Mouse (Mus musculus) bone marrow, adult 2 months (tissue): ENCODE measurements around the gene Mib2. TPM values are rescaled to one million over a fixed set of nuclear protein-coding genes. Genes with fewer than 3 reads are reported as not detected.

Source experiments
- H3K27ac ChIP-seq: fragments of 200-500 bp; 2 replicates; pipeline ENCODE4 v1.5.1; 2012; ENCODE audit warnings: low read depth, mild to moderate bottlenecking, control low read depth, inconsistent platforms, low read length; ENCODE audit not compliant: control insufficient read depth, poor library complexity, insufficient read depth
- H3K4me1 ChIP-seq: fragments of 200-500 bp; 2 replicates; pipeline ENCODE4 v1.6.1; 2011; ENCODE audit warnings: low read length; ENCODE audit not compliant: control insufficient read depth, insufficient read depth
- H3K4me3 ChIP-seq: fragments of 200-500 bp; replicated peaks from 2 replicates; pipeline ENCODE3; 2011; ENCODE audit warnings: mild to moderate bottlenecking, low read depth, low read length, control low read depth; ENCODE audit not compliant: control insufficient read depth
- CTCF ChIP-seq: fragments of 200-500 bp; IDR thresholded peaks from 2 replicates; pipeline ENCODE4 v1.5.1; 2011; ENCODE audit warnings: low read length, control low read depth; ENCODE audit not compliant: control insufficient read depth, insufficient read depth
- POLR2A ChIP-seq: fragments of 200-500 bp; IDR thresholded peaks from 2 replicates; pipeline ENCODE4 v1.6.1; 2011; ENCODE audit warnings: low read depth, mild to moderate bottlenecking, control low read depth, low read length, borderline replicate concordance; ENCODE audit not compliant: control insufficient read depth
- WGBS: fragments of 180-500 bp; shearing (Covaris S2); methylation state at CpG from one replicate; pipeline ENCODE4 v1.1.7; 2018; 5-methylcytosine and 5-hydroxymethylcytosine counted together
- polyA plus RNA-seq: library from polyadenylated mRNA; stranded (reverse); fragments of >200 nt; gene quantifications from 2 replicates; pipeline ENCODE4 v1.2.4, GENCODE M21; 2011; ENCODE audit warnings: low replicate concordance; ENCODE audit not compliant: missing spikeins, insufficient read depth, insufficient read length

Mib2 gene
- 15.0 and 29.1 TPM in 2 replicates for polyA plus RNA-seq

DNA sequence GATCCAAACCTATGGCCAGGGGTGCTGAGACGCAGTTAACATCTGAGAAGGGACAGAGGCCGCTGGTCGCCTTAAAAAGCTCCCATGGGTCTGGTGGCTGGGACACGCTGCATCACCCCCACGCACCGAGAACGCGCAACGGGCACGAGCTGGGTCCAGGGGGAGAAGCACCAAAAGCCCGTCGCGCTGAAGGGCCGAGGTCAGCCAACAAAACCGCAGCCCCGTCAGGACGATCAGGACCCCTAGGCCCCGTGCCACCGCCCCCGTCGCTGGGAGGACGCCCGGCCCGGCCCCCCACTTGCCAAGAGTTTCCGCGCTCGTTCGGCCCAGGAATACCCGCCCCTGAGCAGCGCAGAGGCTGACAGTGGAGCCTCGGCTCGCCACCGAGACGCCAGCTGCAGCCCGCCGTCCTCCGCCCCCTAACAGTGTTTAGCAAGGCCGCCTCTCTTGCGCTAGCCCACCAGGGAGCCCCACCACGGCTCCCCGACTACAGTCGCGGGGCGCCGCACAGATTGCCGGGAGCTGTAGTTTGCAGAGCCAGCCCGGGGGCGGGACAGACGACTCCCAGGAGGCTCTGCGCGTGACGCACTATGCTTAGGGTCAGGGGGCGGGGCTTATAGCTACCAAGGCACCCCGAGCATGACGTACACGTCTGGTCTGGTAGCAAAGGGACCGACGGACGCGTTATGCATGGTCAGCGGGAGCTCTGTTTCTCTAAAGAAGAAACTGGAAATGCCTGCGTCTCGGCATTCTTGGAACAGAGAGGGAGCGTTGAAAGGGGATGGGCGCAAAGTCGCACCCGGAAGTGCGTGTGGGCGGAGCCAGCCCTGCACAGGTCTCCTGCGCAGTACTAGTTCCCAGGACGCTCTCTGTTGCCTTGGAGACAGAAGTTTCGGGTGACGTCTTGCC lies at the start of gene Mib2:
Gene Mib2 (minus strand): TSS at position 510 of the 909 bp plus-strand sequence.
- under 1% methylated on average over 73 of the region's 73 CpGs for WGBS
- TF ChIP-seq CTCF (no peak), POLR2A (peak; percentile 23; the same call in 1 of the 2 replicates)
- peak within 1 kb of the TSS; percentile 58 for H3K27ac ChIP-seq
- H3K4me1 ChIP-seq: no peaks in the 10 kb centered on the region; the same call in 1 of the 2 replicates
- peak within 1 kb of the TSS; percentile 81 for H3K4me3 ChIP-seq

DNA sequence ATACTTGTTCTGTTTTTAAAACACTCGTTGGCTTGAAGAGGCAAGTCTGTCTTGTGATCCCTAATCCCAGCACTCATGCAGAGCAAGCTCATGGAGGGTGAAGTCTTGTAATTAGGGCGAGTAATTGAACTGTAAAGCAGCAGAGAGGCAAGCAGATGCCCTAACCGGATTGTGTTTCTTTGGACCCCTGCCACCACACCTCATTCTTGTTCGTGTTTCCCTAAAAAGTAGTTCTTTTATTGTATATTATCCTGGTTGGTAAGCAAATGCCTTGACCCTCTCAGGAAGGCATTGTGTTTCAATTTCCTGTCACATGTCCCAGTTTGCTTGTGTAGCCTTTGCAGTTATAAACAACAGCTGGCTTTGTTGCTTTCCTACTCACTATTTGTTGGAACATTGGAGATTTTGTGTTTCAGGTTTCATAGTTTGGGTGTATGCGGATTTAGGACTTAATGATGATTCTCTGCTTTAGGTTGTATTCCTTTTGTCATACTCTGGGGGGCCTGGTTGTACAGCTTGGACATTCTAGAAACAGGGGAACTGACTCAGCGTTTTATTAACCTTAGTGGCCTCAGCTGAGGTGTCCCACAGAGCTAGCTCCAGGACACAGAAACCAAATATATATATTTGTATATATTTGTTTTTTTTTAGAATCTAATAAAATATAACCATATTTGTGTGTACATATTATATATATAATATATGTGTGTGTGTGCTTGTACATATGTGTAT lies 41.7 kb upstream of the Mib2 start:
- WGBS: 23% methylated on average over 6 of the region's 6 CpGs
- peaks cover 3% of the 10 kb centered on the region for H3K4me1 ChIP-seq
- H3K4me3 ChIP-seq: no peak overlapping the region
- TF ChIP-seq POLR2A (no peak), CTCF (no peak)
- no peak overlapping the region for H3K27ac ChIP-seq

- TF ChIP-seq CTCF (no peak), POLR2A (no peak)
- no peak overlapping the region for H3K27ac ChIP-seq
- peaks cover 3% of the 10 kb centered on the region for H3K4me1 ChIP-seq
- no peak overlapping the region for H3K4me3 ChIP-seq
Observed at GRCm38 (mm10) chr4:155708988-155709387, 40.0 kb upstream of the Mib2 start.

- TF ChIP-seq POLR2A: no peak
- no peak for TF ChIP-seq CTCF
- Histone ChIP-seq H3K4me3 (no peak overlapping the region), H3K27ac (no peak overlapping the region), H3K4me1 (peaks cover 3% of the 10 kb centered on the region)
- WGBS: 60% methylated on average over 2 of the region's 2 CpGs
Observed at GRCm38 (mm10) chr4:155708582-155708981, 39.6 kb upstream of the Mib2 start.

GRCm38 (mm10) chr4:155705592-155705929 lies 36.6 kb upstream of the Mib2 start:
- H3K4me1 ChIP-seq: peaks cover 3% of the 10 kb centered on the region
- H3K4me3 ChIP-seq: peak overlapping the region; percentile 100
- WGBS: 0% methylated on average over 19 of the region's 19 CpGs
- peak overlapping the region; percentile 100 for H3K27ac ChIP-seq
- TF ChIP-seq POLR2A: no peak
- TF ChIP-seq CTCF: no peak

- H3K4me3 ChIP-seq: peak within 1 kb of the TSS; percentile 100
- peaks cover 3% of the 10 kb centered on the region; the same call in 1 of the 2 replicates for H3K4me1 ChIP-seq
- H3K27ac ChIP-seq: peak within 1 kb of the TSS; percentile 100
- TF ChIP-seq POLR2A (peak; percentile 69), CTCF (no peak; the same call in 1 of the 2 replicates)
- WGBS: under 1% methylated on average over 83 of the region's 83 CpGs
Observed at GRCm38 (mm10) chr4:155704721-155705591, 36.0 kb upstream of the Mib2 start, which contains the start of gene Ssu72. Gene Ssu72, plus strand, starts transcription at chr4:155704800.

GRCm38 (mm10) chr4:155703425-155703929 lies 34.5 kb upstream of the Mib2 start:
- Histone ChIP-seq H3K4me3 (no peak overlapping the region), H3K4me1 (peaks cover 1% of the 10 kb centered on the region; the same call in 1 of the 2 replicates), H3K27ac (no peak overlapping the region)
- 93% methylated on average over 4 of the region's 4 CpGs for WGBS
- TF ChIP-seq CTCF (no peak), POLR2A (no peak)
